ENCODE assay signal across 8 mouse cellular contexts in genomic region chr16:10951581-10951980, GRCm38 (mm10).
DNase-seq lines count a peak whose midpoint lies in the region; ATAC-seq and TF ChIP-seq lines count a peak whose summit lies in the region.

No protein-coding gene starts in this region.

- TF ChIP-seq RAD21 in CH12.LX (IDR thresholded peaks at IDR 0.05; ENCODE audit: low read depth, low read length): peak; percentile 48

- H3K27me3 ChIP-seq in intestine, embryonic 15.5 days (replicated peaks): no peaks in the 10 kb centered on the region
- no peaks in the 10 kb centered on the region for H3K27me3 ChIP-seq in intestine, embryonic 16.5 days (replicated peaks; ENCODE audit: control insufficient read depth, insufficient read depth, low read length)
- no peaks in the 10 kb centered on the region for H3K27me3 ChIP-seq in CH12.LX (replicated peaks)
- H3K27me3 ChIP-seq in heart, postnatal 0 days (ENCODE audit: control insufficient read depth, insufficient read depth, low read length): no peaks in the 10 kb centered on the region

- no peaks in the 10 kb centered on the region for H3K9me3 ChIP-seq in intestine, embryonic 15.5 days
- H3K9me3 ChIP-seq in intestine, embryonic 16.5 days (ENCODE audit: control insufficient read depth, low read length): no peaks in the 10 kb centered on the region
- no peaks in the 10 kb centered on the region for H3K9me3 ChIP-seq in CH12.LX (replicated peaks; ENCODE audit: low read length)
- H3K9me3 ChIP-seq in heart, postnatal 0 days (replicated peaks; ENCODE audit: control insufficient read depth, low read length): no peaks in the 10 kb centered on the region

- no peaks in the 10 kb centered on the region for H3K79me2 ChIP-seq in CH12.LX (replicated peaks; ENCODE audit: control insufficient read depth, extremely low read depth, insufficient read depth, poor library complexity, severe bottlenecking)

- dilution Hi-C loops in CH12.LX (cut with MboI; ENCODE audit: extremely low pct_ligation_motif_present, extremely low pct_unique_long_range_greater_than_20kb, low sequenced_read_pairs): no loop called here

- in situ Hi-C loops in CH12.LX (cut with MboI; ENCODE audit: low pct_ligation_motif_present, low pct_unique_long_range_greater_than_20kb, low sequenced_read_pairs): no loop called here

- WGBS in intestine, embryonic 15.5 days: 18% methylated on average over 3 of the region's 3 CpGs
- 11% methylated on average over 3 of the region's 3 CpGs for WGBS in intestine, embryonic 16.5 days
- WGBS in heart, postnatal 0 days: 15% methylated on average over 3 of the region's 3 CpGs

- H3K4me1 ChIP-seq in intestine, embryonic 15.5 days (replicated peaks): no peaks in the 10 kb centered on the region
- H3K4me1 ChIP-seq in intestine, embryonic 16.5 days (ENCODE audit: control insufficient read depth, insufficient read depth, low read length): no peaks in the 10 kb centered on the region
- peaks cover under 1 to 22% of the 10 kb centered on the region in 2 experiments for H3K4me1 ChIP-seq in CH12.LX (ENCODE audit: control insufficient read depth in 1 of 2, insufficient read depth in 2 of 2)
- H3K4me1 ChIP-seq in heart, postnatal 0 days (ENCODE audit: control insufficient read depth, insufficient read depth): no peaks in the 10 kb centered on the region

- H3K9ac ChIP-seq in intestine, embryonic 15.5 days: no peak overlapping the region
- H3K9ac ChIP-seq in intestine, embryonic 16.5 days (ENCODE audit: low read depth, low read length): no peak overlapping the region
- no peak overlapping the region for H3K9ac ChIP-seq in CH12.LX (ENCODE audit: insufficient read depth, low read depth)
- H3K9ac ChIP-seq in heart, postnatal 0 days (replicated peaks; ENCODE audit: low read depth, low read length): no peak overlapping the region

- peak; percentile 28; the same call in 1 of the 2 replicates for ATAC-seq in intestine, embryonic 15.5 days
- no peak for ATAC-seq in intestine, embryonic 16.5 days
- no peak for ATAC-seq in heart, postnatal 0 days (ENCODE audit: insufficient read depth, low read depth)

- peak in 1 of 2 experiments; percentile 56; a peak in 2 of 4 replicates for TF ChIP-seq CTCF in CH12.LX (conservative IDR thresholded peaks at IDR 0.05 in 1 of 2, IDR thresholded peaks at IDR 0.05 in 1 of 2; ENCODE audit: low read depth in 2 of 2, low read length in 2 of 2)
- TF ChIP-seq CTCF in heart, postnatal 0 days (IDR thresholded peaks at IDR 0.05; ENCODE audit: low read depth): peak; percentile 60

- H3K4me3 ChIP-seq in intestine, embryonic 15.5 days (replicated peaks): no peak overlapping the region
- H3K4me3 ChIP-seq in intestine, embryonic 16.5 days (ENCODE audit: low read length): no peak overlapping the region
- H3K4me3 ChIP-seq in CH12.LX (replicated peaks in 1 of 3; ENCODE audit: low read depth in 2 of 3, low read length in 2 of 3, poor library complexity in 1 of 3): no peak overlapping the region
- H3K4me3 ChIP-seq in heart, postnatal 0 days (ENCODE audit: low read depth, low read length): no peak overlapping the region

- DNase-seq in CH12.LX (ENCODE audit: extremely low read depth) (no peak), adipocyte (ENCODE audit: low spot score) (no peak)
- DNase-seq in adrenal gland, postnatal 10 days: peak; percentile 86
- peak; percentile 14 for DNase-seq in heart, postnatal 0 days (ENCODE audit: low spot score)
- DNase-seq in lung, postnatal 4 days: peak; percentile 51 to 62
- no peak for DNase-seq in Muller cell, postnatal 12 days (ENCODE audit: inconsistent ontology term)

- no peak overlapping the region for H3K27ac ChIP-seq in intestine, embryonic 15.5 days
- no peak overlapping the region for H3K27ac ChIP-seq in intestine, embryonic 16.5 days (ENCODE audit: low read length)
- no peak overlapping the region for H3K27ac ChIP-seq in CH12.LX (ENCODE audit: insufficient read depth, low read depth)
- H3K27ac ChIP-seq in heart, postnatal 0 days (ENCODE audit: low read depth): no peak overlapping the region

- TF ChIP-seq EP300 in CH12.LX (IDR thresholded peaks at IDR 0.05; ENCODE audit: low read length): no peak
- TF ChIP-seq EP300 in heart, postnatal 0 days (IDR thresholded peaks at IDR 0.05; ENCODE audit: low read depth): no peak

- no peak overlapping the region for H3K4me2 ChIP-seq in intestine, embryonic 15.5 days (replicated peaks)
- H3K4me2 ChIP-seq in intestine, embryonic 16.5 days (ENCODE audit: low read depth, low read length): no peak overlapping the region
- no peak overlapping the region for H3K4me2 ChIP-seq in CH12.LX (ENCODE audit: insufficient read depth, low read depth, poor library complexity, severe bottlenecking)
- H3K4me2 ChIP-seq in heart, postnatal 0 days (ENCODE audit: low read depth, low read length): no peak overlapping the region

- no peak for TF ChIP-seq POLR2A in CH12.LX (IDR thresholded peaks at IDR 0.05; ENCODE audit: low read depth, low read length)

- H3K36me3 ChIP-seq in intestine, embryonic 15.5 days: no peaks in the 10 kb centered on the region
- H3K36me3 ChIP-seq in intestine, embryonic 16.5 days (ENCODE audit: control insufficient read depth, insufficient read depth, low read length): no peaks in the 10 kb centered on the region
- peaks cover under 1 to 28% of the 10 kb centered on the region in 2 experiments for H3K36me3 ChIP-seq in CH12.LX (replicated peaks in 1 of 2; ENCODE audit: control insufficient read depth in 1 of 2, insufficient read depth in 1 of 2, low read length in 1 of 2)
- no peaks in the 10 kb centered on the region for H3K36me3 ChIP-seq in heart, postnatal 0 days (replicated peaks; ENCODE audit: control insufficient read depth, insufficient read depth, low read length)

TF ChIP-seq in CH12.LX, 34 proteins besides CTCF, POLR2A, EP300 and RAD21:
- TF ChIP-seq UBTF (IDR thresholded peaks at IDR 0.05; ENCODE audit: low read depth, low read length) (no peak), MAFK (IDR thresholded peaks at IDR 0.05; ENCODE audit: insufficient replicate concordance, low read length) (no peak), SMC3 (IDR thresholded peaks at IDR 0.05; ENCODE audit: low read depth, low read length) (peak; percentile 68), TCF12 (IDR thresholded peaks at IDR 0.05; ENCODE audit: low read depth, low read length) (no peak), ZKSCAN1 (IDR thresholded peaks at IDR 0.05; ENCODE audit: borderline replicate concordance, low read depth, low read length) (no peak), USF2 (conservative IDR thresholded peaks at IDR 0.05; ENCODE audit: low read depth, low read length) (no peak), SIN3A (IDR thresholded peaks at IDR 0.05; ENCODE audit: low read length) (no peak)

Comparison
In these comparisons a context has a peak if more than half of its experiments do, and no peak if none do; other contexts are left out.
1. DNase-seq: peak in adrenal gland, postnatal 10 days (single experiment), heart, postnatal 0 days (single experiment) and lung, postnatal 4 days (2 of 2); none in CH12.LX (single experiment), Muller cell, postnatal 12 days (single experiment) and adipocyte (single experiment).